Mouse (Mus musculus): ENCODE measurements around the gene Rras.

DNA sequence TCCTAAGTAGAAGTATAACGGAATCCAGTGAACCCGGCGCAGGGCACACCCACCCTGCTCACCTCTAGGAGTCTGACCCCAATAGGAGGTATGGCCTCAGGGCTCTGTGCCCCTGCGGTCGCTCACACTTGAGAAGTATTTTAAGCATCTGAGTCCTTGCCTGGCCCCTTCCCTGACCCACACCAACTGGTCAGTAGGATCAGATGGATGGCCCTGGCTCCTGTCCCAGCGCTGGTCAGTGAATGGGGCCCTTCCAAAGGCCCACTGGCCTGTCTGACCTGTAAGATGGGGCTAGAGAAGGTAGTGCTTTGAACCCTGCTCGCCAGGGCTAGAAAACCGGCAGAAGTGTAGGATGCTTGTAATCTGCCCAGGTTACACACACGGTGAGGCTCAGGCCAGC is 23.1 kb downstream of the Rras start:
- TF ChIP-seq CTCF (IDR thresholded peaks at IDR 0.05; ENCODE audit: low read depth) (no peak), EP300 (IDR thresholded peaks at IDR 0.05; ENCODE audit: low read depth) (no peak)

Data from liver, embryonic 14.5 days (tissue).